Comparison of ENCODE assay signal across 17 mouse cellular contexts in the genomic region with DNA sequence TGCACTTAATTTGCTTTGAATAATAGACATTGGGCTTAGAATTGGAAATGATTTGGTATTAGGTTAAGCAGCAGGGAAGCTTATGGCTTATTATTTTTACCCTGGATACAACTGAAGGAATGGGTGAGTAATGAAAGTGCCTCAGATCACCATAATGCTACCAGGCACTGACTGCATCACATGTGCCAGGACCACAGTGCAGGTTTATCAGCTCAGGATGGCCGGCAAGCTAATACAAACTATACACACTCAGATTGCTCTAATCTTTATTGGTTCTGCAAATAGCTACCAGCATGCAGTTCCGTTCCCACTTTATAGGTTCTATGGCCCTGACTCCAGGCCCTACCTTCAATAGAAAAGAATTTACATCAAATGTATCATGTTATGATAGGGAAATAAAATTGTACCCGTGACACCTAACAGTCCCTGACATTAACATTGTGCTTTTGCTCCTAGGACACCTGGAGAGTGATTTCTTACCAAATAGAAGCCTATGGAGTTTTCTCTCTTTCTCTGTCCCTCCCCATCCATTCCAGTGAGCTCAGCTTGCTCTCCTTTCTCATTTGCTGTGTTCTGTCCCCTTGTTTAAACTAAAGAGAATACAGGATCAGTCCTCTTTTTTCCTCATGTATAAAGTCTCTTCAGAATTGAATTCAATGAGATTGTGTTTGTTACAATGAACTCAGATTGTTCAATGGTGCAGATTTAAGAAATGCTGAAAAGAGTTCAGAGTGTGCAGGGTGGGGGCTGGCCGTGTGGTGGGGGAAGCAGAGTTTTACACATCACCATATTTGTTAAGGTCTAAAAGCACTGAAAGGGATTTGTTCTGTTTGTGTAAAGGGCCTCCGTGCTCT.
DNase-seq lines count a peak whose midpoint lies in the region; ATAC-seq and TF ChIP-seq lines count a peak whose summit lies in the region.
"Had no signal": no experiment of that assay in that cellular context is flagged by ENCODE, and none has a peak within 500 bp of the region (broad histone marks: within the 10 kb centered on the region; RNA-seq: fewer than 3 reads in every experiment).

No protein-coding gene starts in this region.

- H3K4me3 ChIP-seq in midbrain, embryonic 12.5 days: no peak overlapping the region
- H3K4me3 ChIP-seq in midbrain, postnatal 0 days (ENCODE audit: low read depth, low read length): no peak overlapping the region
- H3K4me3 ChIP-seq in forebrain, embryonic 12.5 days (replicated peaks): no peak overlapping the region
- H3K4me3 ChIP-seq in hindbrain, embryonic 14.5 days (replicated peaks; ENCODE audit: low read length): no peak overlapping the region
- H3K4me3 ChIP-seq in midbrain, embryonic 16.5 days (ENCODE audit: low read depth, low read length): no peak overlapping the region
- H3K4me3 ChIP-seq: heart, embryonic 10.5 days; limb, embryonic 15.5 days had no signal

- DNase-seq in midbrain, postnatal 0 days (ENCODE audit: low spot score): no peak
- DNase-seq in hindbrain, embryonic 14.5 days (ENCODE audit: low spot score): no peak
- DNase-seq in right cerebral cortex, adult 2 months (ENCODE audit: low spot score in 2 of 2): no peak
- DNase-seq in kidney, adult 8-10 months: no peak
- DNase-seq: adrenal gland, postnatal 10 days; B cell, adult 2 months; cerebellum, adult 11-12 months; cerebellum, postnatal 25 days; heart, postnatal 14 days; kidney, adult 18-20 months; kidney, postnatal 14 days; lung, adult 18-20 months had no signal

- peak; percentile 83 for ATAC-seq in midbrain, embryonic 12.5 days (ENCODE audit: low FRiP score, low read depth)
- ATAC-seq in midbrain, postnatal 0 days (ENCODE audit: low FRiP score): no peak
- peak; percentile 83 for ATAC-seq in forebrain, embryonic 12.5 days (ENCODE audit: low FRiP score)
- peak; percentile 40; the same call in 1 of the 2 replicates for ATAC-seq in hindbrain, embryonic 14.5 days (ENCODE audit: low FRiP score)
- ATAC-seq in midbrain, embryonic 16.5 days: peak; percentile 70

- peaks cover 18% of the 10 kb centered on the region for H3K4me1 ChIP-seq in midbrain, embryonic 12.5 days
- H3K4me1 ChIP-seq in midbrain, postnatal 0 days (ENCODE audit: insufficient read depth, low read length): no peaks in the 10 kb centered on the region
- peaks cover 23% of the 10 kb centered on the region for H3K4me1 ChIP-seq in forebrain, embryonic 12.5 days
- H3K4me1 ChIP-seq in hindbrain, embryonic 14.5 days (replicated peaks; ENCODE audit: control insufficient read depth, insufficient read depth, low read length): peaks cover 5% of the 10 kb centered on the region; the same call in 1 of the 2 replicates
- peaks cover 3% of the 10 kb centered on the region for H3K4me1 ChIP-seq in midbrain, embryonic 16.5 days (ENCODE audit: control insufficient read depth, insufficient read depth, low read length)
- H3K4me1 ChIP-seq: heart, embryonic 10.5 days; limb, embryonic 15.5 days had no signal

- H3K4me2 ChIP-seq in midbrain, embryonic 12.5 days (replicated peaks): no peak overlapping the region
- H3K4me2 ChIP-seq in midbrain, postnatal 0 days (ENCODE audit: low read depth, low read length, poor library complexity, severe bottlenecking): no peak overlapping the region
- no peak overlapping the region for H3K4me2 ChIP-seq in forebrain, embryonic 12.5 days
- H3K4me2 ChIP-seq in hindbrain, embryonic 14.5 days (replicated peaks): no peak overlapping the region
- H3K4me2 ChIP-seq in midbrain, embryonic 16.5 days (ENCODE audit: low read length): no peak overlapping the region
- H3K4me2 ChIP-seq: limb, embryonic 15.5 days had no signal

- WGBS in midbrain, embryonic 12.5 days: 35% methylated on average over 5 of the region's 5 CpGs
- WGBS in midbrain, postnatal 0 days: 44% methylated on average over 5 of the region's 5 CpGs
- 18% methylated on average over 5 of the region's 5 CpGs for WGBS in forebrain, embryonic 12.5 days
- WGBS in hindbrain, embryonic 14.5 days: 49% methylated on average over 5 of the region's 5 CpGs
- WGBS in midbrain, embryonic 16.5 days: 30% methylated on average over 5 of the region's 5 CpGs

- H3K9me3 ChIP-seq in midbrain, embryonic 12.5 days: no peaks in the 10 kb centered on the region
- no peaks in the 10 kb centered on the region for H3K9me3 ChIP-seq in midbrain, postnatal 0 days (ENCODE audit: low read length)
- H3K9me3 ChIP-seq in forebrain, embryonic 12.5 days: no peaks in the 10 kb centered on the region
- no peaks in the 10 kb centered on the region for H3K9me3 ChIP-seq in hindbrain, embryonic 14.5 days (ENCODE audit: control insufficient read depth, low read length)
- H3K9me3 ChIP-seq in midbrain, embryonic 16.5 days (replicated peaks; ENCODE audit: control insufficient read depth, low read length, poor library complexity, severe bottlenecking): no peaks in the 10 kb centered on the region
- H3K9me3 ChIP-seq: heart, embryonic 10.5 days; limb, embryonic 15.5 days had no signal

- TF ChIP-seq CTCF in midbrain, postnatal 0 days (IDR thresholded peaks at IDR 0.05): no peak

- H3K27ac ChIP-seq in midbrain, embryonic 12.5 days (replicated peaks): no peak overlapping the region
- no peak overlapping the region for H3K27ac ChIP-seq in midbrain, postnatal 0 days (ENCODE audit: low read depth, low read length)
- peak overlapping the region; percentile 81 for H3K27ac ChIP-seq in forebrain, embryonic 12.5 days
- no peak overlapping the region for H3K27ac ChIP-seq in hindbrain, embryonic 14.5 days
- H3K27ac ChIP-seq in midbrain, embryonic 16.5 days (ENCODE audit: low read length): no peak overlapping the region
- H3K27ac ChIP-seq: heart, embryonic 10.5 days; limb, embryonic 15.5 days had no signal

- no peaks in the 10 kb centered on the region for H3K36me3 ChIP-seq in midbrain, embryonic 12.5 days
- H3K36me3 ChIP-seq in midbrain, postnatal 0 days (ENCODE audit: insufficient read depth, low read length): no peaks in the 10 kb centered on the region
- H3K36me3 ChIP-seq in forebrain, embryonic 12.5 days (replicated peaks): no peaks in the 10 kb centered on the region
- H3K36me3 ChIP-seq in hindbrain, embryonic 14.5 days (replicated peaks; ENCODE audit: control insufficient read depth, insufficient read depth): no peaks in the 10 kb centered on the region
- no peaks in the 10 kb centered on the region for H3K36me3 ChIP-seq in midbrain, embryonic 16.5 days (ENCODE audit: control insufficient read depth, insufficient read depth, low read length)
- H3K36me3 ChIP-seq: heart, embryonic 10.5 days; limb, embryonic 15.5 days had no signal

- no peak overlapping the region for H3K9ac ChIP-seq in midbrain, embryonic 12.5 days (replicated peaks)
- no peak overlapping the region for H3K9ac ChIP-seq in midbrain, postnatal 0 days (replicated peaks; ENCODE audit: low read length, poor library complexity, severe bottlenecking)
- no peak overlapping the region for H3K9ac ChIP-seq in forebrain, embryonic 12.5 days
- H3K9ac ChIP-seq in hindbrain, embryonic 14.5 days: no peak overlapping the region
- no peak overlapping the region for H3K9ac ChIP-seq in midbrain, embryonic 16.5 days (ENCODE audit: low read depth, low read length)
- H3K9ac ChIP-seq: limb, embryonic 15.5 days had no signal

- H3K27me3 ChIP-seq in midbrain, embryonic 12.5 days: peaks cover 3% of the 10 kb centered on the region; the same call in 1 of the 2 replicates
- no peaks in the 10 kb centered on the region for H3K27me3 ChIP-seq in midbrain, postnatal 0 days (ENCODE audit: insufficient read depth, low read length)
- H3K27me3 ChIP-seq in forebrain, embryonic 12.5 days: no peaks in the 10 kb centered on the region
- H3K27me3 ChIP-seq in hindbrain, embryonic 14.5 days (ENCODE audit: control insufficient read depth, insufficient read depth, low read length): no peaks in the 10 kb centered on the region
- H3K27me3 ChIP-seq in midbrain, embryonic 16.5 days (ENCODE audit: control insufficient read depth, insufficient read depth, low read depth, low read length): no peaks in the 10 kb centered on the region
- H3K27me3 ChIP-seq: limb, embryonic 15.5 days had no signal
